In the genomic region with DNA sequence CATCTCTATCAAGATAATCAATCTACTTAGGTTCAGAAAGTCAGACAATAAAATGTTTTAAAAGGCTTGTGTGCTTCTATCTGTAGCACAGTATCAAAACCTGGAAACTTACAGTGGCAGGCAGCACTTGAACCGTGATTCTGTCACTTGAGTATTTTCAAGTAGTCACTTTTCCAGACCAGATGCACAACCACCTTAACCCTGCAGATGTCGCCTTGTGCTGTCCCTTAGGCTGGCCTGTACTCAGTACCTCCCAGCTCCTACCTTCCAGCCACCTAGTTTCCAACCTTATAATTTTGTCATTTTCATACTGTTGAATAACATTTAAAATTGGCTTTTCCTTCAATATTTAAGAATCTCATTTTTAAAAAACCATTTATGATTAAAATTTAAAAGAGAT, we compare ENCODE assay signal across 15 mouse cellular contexts. TPM values are rescaled to one million over a fixed set of nuclear protein-coding genes. Genes with fewer than 3 reads are reported as not detected.
DNase-seq lines count a peak whose midpoint lies in the region; ATAC-seq and TF ChIP-seq lines count a peak whose summit lies in the region.
"Had no signal": no experiment of that assay in that cellular context is flagged by ENCODE, and none has a peak within 500 bp of the region (broad histone marks: within the 10 kb centered on the region; RNA-seq: fewer than 3 reads in every experiment).

No protein-coding gene starts in this region.

- no peak overlapping the region for H3K4me3 ChIP-seq in forebrain, embryonic 12.5 days (replicated peaks)
- H3K4me3 ChIP-seq: forebrain, embryonic 13.5 days; heart, embryonic 15.5 days; myocyte had no signal

- H3K27ac ChIP-seq in forebrain, embryonic 12.5 days: no peak overlapping the region
- H3K27ac ChIP-seq: forebrain, embryonic 13.5 days; heart, embryonic 15.5 days had no signal

- H3K27me3 ChIP-seq in forebrain, embryonic 12.5 days: no peaks in the 10 kb centered on the region
- H3K27me3 ChIP-seq: forebrain, embryonic 13.5 days had no signal

- H3K36me3 ChIP-seq in forebrain, embryonic 12.5 days (replicated peaks): no peaks in the 10 kb centered on the region
- H3K36me3 ChIP-seq: heart, embryonic 15.5 days had no signal

- DNase-seq in adrenal gland, postnatal 10 days: peak; percentile 37
- DNase-seq in adrenal gland, adult 18-20 months (ENCODE audit: low spot score in 2 of 2): no peak
- DNase-seq in kidney, postnatal 36 days: peak; percentile 35 to 45
- DNase-seq in kidney, adult 8-10 months: no peak
- DNase-seq in brain, embryonic 14.5 days (ENCODE audit: low read depth): no peak
- peak; percentile 60 for DNase-seq in lung, postnatal 36 days
- DNase-seq in cerebellum, adult 8-10 months: no peak
- DNase-seq: adrenal gland, adult 2 months; cerebellum, adult 18-20 months; gastrocnemius, postnatal 14 days; spleen, adult 18-20 months had no signal

- no peak for TF ChIP-seq POLR2A in brain, embryonic 14.5 days (IDR thresholded peaks at IDR 0.05; ENCODE audit: borderline replicate concordance, extremely low read depth, insufficient read depth, insufficient read length, poor library complexity, severe bottlenecking)

- TF ChIP-seq CTCF in brain, embryonic 14.5 days (IDR thresholded peaks at IDR 0.05; ENCODE audit: borderline replicate concordance, extremely low read depth, insufficient read depth, insufficient read length): 0 out of 2 replicates have a peak, but pooled peaks have one; percentile 13

- H3K4me2 ChIP-seq in forebrain, embryonic 12.5 days: no peak overlapping the region
- H3K4me2 ChIP-seq: forebrain, embryonic 13.5 days; heart, embryonic 15.5 days had no signal

- no peak for ATAC-seq in forebrain, embryonic 12.5 days (ENCODE audit: low FRiP score)
- ATAC-seq: forebrain, embryonic 13.5 days had no signal

- 56% methylated on average over 2 of the region's 2 CpGs for WGBS in forebrain, embryonic 12.5 days

- H3K9me3 ChIP-seq in forebrain, embryonic 12.5 days: no peaks in the 10 kb centered on the region
- H3K9me3 ChIP-seq: forebrain, embryonic 13.5 days; heart, embryonic 15.5 days had no signal

- H3K9ac ChIP-seq in forebrain, embryonic 12.5 days: no peak overlapping the region
- H3K9ac ChIP-seq: forebrain, embryonic 13.5 days; heart, embryonic 15.5 days had no signal

- no peaks in the 10 kb centered on the region for H3K4me1 ChIP-seq in forebrain, embryonic 12.5 days
- H3K4me1 ChIP-seq: forebrain, embryonic 13.5 days had no signal

RNA-seq across cellular contexts. Expression of a gene that starts 20.5 kb away (rescaled TPM):
- 100 to 1,000 TPM; 133 to 134 TPM for total RNA-seq in adrenal gland, postnatal 10 days (2021)
- 10 to 100 TPM; 84.2 to 91.5 TPM for total RNA-seq in adrenal gland, adult 18-20 months (2021)
- 101 and 108 TPM in 2 replicates for polyA plus RNA-seq in brain, embryonic 14.5 days (2012; rRNA removed)
- 227 and 240 TPM in 2 replicates for polyA plus RNA-seq in forebrain, embryonic 12.5 days (2016; fragmentation: Nextera tagmentation; extraction: Ambion mirVana)

RNA-seq across cellular contexts. Expression of a gene that starts 20.9 kb away (rescaled TPM):
- total RNA-seq in adrenal gland, postnatal 10 days (2021): 10 to 100 TPM; 22.6 to 26.2 TPM
- total RNA-seq in adrenal gland, adult 18-20 months (2021): 10 to 100 TPM; 24.0 to 31.2 TPM
- polyA plus RNA-seq in brain, embryonic 14.5 days (2012; rRNA removed): 19.5 and 22.1 TPM in 2 replicates
- 6.9 and 11.1 TPM in 2 replicates for polyA plus RNA-seq in forebrain, embryonic 12.5 days (2016; fragmentation: Nextera tagmentation; extraction: Ambion mirVana)

Comparison
In these comparisons a context has a peak if more than half of its experiments do, and no peak if none do; other contexts are left out.
1. DNase-seq: peak in adrenal gland, postnatal 10 days (single experiment), kidney, postnatal 36 days (2 of 2) and lung, postnatal 36 days (single experiment); none in adrenal gland, adult 18-20 months (0 of 2), kidney, adult 8-10 months (0 of 2), brain, embryonic 14.5 days (single experiment) and cerebellum, adult 8-10 months (single experiment).